Mouse (Mus musculus) bone marrow, adult 2 months (tissue): ENCODE data around the gene Clip1.

Experiments used
- CTCF ChIP-seq: fragments of 200-500 bp; IDR thresholded peaks from 2 replicates; pipeline ENCODE4 v1.5.1; 2011; ENCODE audit warnings: low read length, control low read depth; ENCODE audit not compliant: control insufficient read depth, insufficient read depth
- POLR2A ChIP-seq: fragments of 200-500 bp; IDR thresholded peaks from 2 replicates; pipeline ENCODE4 v1.6.1; 2011; ENCODE audit warnings: low read depth, mild to moderate bottlenecking, control low read depth, low read length, borderline replicate concordance; ENCODE audit not compliant: control insufficient read depth

- TF ChIP-seq POLR2A (no peak), CTCF (no peak)
Measured at GRCm38 (mm10) chr5:123599319-123599718, 85.1 kb downstream of the Clip1 start.
